Mouse (Mus musculus) left cerebral cortex, adult 11 months (tissue): ENCODE data around the gene Cdrt4.

Experiments
- DNase-seq: peaks from one replicate; pipeline ENCODE4 v3.0.0; 2022; ENCODE audit warnings: low spot score

The Cdrt4 gene

DNA sequence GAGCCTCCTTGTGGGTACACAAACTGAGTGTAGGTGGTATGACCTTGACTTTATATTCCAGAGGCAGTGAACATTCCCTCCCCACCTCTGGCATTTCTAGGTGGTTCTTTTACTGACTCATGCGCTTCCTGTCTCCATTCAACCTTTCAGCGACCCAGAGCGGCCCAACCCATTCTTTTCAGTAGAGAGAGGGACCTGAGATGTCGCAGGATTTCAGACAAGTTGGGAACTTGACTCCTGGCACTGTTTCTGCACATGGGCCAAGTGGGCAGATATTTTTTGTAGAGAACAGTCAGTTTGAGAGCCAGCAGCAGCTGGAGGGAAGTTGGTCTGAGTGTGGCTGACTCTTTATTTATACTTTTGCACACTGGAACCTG lies 45.5 kb downstream of the Cdrt4 start:
- no peak for DNase-seq

DNA sequence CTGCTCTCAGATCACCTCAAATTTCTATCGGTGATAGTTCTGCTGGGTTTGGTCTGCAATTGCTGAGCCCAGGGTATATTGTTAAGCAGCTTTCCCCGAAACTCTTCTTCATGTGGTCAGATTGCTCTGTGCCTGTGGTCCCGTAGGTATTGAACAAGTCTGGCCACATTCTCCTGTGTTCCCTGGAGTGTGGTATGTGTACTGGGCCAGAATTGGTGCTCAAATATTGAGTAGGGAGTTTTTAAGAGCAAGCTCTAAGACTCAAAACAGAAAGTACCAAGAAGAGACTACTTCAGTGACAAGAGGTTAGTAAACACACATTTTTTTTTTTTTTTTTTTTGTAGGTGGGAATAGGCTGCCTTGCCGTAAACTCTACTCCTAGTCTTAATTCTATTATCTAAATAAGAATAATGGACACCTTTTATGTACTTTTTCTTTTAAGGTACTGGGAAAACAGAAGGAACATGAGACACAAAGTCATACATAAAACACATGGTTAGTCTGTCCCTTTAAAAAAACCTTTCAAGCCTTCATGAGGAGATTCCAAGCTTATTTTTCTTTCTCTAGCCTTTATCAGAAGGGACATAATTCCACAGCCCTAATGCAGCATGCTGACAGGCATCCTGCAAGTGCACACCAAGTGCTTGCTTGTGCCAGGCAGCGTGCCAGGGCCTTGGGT lies 46.2 kb downstream of the Cdrt4 start:
- DNase-seq, result no peak

DNA sequence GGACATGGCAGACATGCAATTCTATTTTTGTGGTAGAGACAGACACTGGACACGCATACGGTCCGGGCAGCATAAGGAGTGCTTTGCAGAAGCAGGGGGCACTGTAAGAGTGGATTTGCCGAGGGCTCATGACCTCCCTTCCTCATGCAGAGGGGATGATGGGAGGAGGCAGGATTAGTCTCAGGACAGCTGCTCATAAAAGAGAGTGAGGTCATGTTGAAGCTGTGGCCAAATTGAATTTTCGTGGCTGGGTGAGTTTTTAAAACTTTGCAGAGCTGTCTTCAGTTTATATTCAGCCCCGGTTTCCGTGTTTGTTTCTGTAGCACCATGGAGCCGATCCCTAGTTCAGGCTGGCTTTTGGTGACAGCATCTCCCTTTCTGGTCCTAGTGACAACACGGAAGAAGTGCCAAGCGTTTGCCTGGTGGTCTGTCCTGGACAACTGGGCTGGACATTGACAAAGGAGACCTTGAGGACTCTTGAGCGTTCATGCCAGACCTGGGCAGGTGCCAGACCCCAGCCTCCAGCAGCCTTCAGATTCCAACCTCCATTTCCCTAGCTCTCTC lies 46.8 kb downstream of the Cdrt4 start:
- no peak for DNase-seq

DNA sequence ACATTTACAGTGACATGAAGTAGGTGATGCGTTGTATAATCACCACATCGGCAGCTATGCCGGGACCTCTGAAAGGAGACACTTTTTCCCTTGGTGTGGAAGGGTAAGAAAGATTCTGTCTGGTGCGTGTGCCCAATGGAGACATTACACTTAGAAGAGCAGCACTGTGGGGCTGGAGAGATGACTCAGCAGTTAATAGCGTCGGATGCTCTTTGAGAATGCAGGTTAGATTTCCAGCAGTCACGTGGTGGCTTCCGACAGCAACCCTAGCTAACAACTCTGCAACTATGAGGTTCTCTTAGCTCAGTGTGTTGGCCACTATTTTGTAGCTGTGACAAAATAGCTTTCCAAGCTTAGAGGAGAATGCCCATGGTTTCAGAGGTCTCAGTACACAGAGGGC lies 49.1 kb downstream of the Cdrt4 start:
- no peak for DNase-seq

DNA sequence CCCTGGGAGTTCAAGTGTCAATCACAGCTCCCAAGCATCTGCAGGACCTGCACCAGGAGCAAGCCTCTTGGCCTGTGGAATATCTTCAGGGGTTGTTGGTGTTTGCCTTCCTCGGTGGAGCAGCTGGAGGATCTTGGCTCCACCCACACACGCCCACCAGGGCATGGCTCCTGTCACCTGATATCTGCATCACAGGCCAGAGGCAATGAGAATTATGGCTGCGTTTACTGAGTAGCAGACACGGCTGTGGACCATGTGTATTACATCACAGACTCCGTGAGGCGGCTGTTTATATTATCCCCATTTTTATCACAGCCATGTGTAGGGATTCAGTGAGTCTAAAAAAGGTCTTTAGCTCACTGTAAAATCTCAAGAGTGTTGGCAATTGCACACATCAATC lies 53.6 kb downstream of the Cdrt4 start:
- DNase-seq, result no peak

DNA sequence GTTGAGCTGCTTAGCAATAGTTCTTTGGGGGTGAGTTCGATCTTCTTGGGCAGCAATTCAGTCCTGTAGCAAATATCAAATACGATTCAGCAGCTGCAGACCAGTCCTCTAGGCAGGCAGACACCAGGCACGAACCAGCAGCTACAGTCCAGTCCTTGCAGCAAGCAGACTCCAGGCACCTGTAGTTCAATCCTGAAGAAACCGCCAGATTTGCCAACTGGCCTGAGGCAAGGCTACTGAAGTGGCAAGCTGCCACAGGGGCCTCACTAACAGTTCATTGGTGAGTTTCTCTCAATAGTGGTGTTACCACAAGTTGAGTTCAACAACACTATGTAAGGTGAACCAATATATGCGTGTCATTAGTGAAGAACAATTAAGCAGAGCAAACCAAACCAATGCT lies 56.4 kb downstream of the Cdrt4 start:
- no peak for DNase-seq

DNA sequence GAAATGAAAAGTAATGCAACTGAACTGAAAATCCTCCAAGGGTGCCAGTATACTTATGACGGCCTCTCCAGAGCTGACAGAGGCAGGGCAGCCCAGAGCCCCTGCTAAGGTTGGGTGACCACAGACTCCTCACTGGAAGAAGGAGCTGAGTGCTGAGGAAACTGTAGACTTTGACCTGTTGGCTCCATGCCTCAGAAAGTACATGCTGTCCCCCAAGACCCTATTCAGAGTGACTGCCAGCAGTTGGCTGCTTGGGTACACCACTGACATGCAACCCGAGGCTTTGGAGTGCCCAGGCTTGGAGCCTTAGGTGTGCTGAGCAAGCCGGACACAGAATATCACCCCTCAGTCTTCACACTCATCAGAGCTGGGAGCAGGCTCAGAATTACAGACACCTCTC lies 57.0 kb downstream of the Cdrt4 start:
- no peak for DNase-seq

DNA sequence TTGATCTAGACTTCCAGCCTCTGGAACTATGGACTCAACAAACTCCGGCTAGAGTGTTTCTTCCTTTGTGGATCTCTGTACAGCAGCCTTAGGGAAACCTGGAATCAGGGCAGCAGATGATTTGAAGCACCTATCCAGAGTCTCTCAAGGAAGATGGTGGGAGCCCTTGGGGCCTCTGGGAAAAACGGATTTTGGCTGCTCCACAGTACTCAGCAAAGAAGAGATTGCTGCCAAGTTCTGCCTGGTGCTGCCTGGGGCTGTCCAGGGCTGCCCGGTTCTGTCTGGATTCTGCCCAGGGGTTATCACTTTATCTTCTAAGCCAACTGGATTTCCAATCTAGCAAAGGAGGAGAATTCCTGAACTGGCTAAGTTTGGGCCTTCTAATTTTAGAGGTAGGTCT lies 58.8 kb downstream of the Cdrt4 start:
- no peak for DNase-seq

DNA sequence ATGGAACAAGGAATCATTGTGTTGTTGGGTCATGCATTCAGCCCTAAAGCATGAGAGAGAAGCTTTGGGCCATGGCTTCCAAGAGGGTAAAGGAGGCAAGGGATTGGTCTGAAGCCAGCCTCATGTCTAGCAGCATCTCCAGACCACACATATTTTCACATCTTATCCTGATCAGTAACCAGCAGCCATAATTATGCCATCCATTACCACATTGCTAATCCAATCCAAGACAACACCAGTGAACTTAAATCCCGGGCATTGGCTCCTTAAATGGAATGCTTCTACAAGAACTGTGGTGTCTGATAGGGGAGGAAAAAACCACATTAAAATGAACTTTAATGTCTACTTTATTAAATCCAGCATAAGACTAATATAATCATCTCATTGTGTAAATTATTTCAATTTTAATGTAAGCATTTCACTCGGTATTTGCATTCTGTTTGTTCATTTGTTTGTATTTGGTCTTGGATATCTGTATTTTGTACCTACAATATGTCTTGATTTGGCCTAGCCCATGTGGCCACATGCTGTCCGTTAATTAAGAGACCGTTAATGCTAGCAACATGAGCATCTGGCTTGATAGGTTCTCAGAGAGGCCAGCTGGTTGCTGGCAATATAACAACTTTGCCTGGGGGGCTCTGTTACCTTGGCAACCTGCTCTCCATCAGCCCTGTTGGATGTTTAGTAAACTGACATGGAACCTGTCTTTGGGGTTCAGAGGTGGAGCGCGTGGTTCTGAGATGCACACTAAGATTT lies 66.5 kb downstream of the Cdrt4 start:
- DNase-seq, result no peak

DNA sequence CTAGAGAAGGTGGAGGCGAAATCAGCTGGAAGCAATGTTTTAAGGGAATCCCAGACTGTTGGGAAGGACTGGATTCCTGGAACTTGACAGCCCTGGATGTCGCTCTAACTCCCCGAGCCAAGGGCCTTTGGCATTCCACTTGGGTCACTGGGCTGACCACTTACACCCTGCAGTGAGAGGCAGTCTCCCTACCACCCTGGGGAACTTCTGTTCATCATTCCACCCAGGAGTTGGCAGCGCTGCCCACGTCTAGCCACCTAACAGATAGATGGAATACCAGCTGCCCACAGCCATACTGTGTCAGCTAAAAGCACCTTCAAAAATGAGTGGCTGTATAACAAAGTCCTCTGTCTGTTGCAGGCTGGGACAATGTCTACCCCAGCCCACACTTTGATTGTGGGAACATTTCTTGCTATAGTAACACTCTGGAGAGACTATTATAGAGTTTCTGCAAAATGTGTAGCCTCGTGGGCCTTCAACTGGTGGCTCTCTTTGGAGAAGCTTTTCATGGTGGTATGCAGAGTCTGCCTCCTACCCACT lies 67.2 kb downstream of the Cdrt4 start:
- no peak for DNase-seq

DNA sequence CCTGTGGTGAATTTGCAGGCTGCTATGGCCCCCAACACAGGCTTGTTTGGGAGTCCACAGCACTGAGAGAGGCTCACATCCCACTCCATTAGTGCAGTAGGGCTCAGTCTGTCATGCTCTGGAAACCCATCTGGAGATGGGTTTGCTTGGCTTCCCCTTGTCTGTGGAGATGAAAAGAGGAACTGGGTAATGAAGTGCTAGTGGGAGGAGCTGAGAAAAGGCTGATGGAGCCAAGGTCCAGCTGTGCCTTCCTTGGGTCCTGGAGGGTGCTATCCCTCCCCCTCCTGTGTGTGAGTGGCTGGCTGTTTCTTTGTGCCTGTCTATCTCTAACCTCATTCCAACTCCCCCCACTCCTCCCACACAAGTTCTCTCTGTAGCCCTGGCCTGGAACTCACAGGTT lies 69.6 kb downstream of the Cdrt4 start:
- DNase-seq, result no peak

DNA sequence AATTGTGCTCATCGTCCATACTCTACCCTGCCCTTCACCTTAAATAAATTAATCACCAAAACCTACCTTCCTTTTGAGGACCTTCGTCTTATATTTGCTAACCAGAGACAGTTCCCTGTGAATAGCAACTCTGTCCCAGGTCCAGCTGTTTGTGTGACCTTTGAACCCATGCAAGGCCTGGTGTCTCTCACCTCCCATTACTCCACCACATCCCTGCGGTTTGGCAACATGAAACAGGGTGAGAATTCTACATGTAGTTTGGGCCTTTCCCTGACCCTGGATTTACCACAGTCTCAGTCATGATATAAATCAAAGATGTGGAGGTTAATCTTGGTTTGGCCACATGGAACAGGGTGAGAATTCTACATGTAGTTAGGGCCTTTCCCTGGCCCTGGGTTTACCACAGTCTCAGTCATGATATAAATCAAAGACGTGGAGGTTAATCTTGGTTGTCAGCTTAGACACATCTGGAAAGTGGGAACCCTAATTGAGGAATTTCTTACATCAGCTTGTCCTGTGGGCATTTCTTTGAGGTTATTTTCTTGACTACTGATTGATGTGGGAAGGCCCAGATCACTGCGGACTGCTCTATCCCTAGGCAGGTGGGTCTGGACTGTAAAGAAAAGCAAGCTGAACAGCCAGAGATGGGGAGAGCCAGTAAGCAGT lies 70.3 kb downstream of the Cdrt4 start:
- no peak for DNase-seq

DNA sequence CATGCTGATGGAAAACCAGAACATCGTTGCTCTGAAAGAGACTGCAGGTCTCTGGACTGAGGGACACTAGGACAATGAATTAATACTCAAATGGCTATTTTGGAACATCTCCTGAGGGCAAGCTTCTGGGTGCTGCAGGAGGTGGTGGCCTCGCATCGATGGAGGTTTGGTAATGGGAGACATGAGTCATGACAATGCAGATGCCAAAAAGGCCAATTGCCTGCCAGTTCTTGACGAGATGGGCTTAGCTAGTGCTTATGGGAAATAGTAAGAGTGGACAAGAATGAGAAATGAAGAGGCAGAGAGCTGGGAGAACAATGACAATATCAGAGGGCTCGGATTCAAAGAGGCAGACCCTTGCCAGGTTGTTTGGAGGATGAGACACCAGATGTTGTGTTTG lies 72.5 kb downstream of the Cdrt4 start:
- DNase-seq, result no peak

DNA sequence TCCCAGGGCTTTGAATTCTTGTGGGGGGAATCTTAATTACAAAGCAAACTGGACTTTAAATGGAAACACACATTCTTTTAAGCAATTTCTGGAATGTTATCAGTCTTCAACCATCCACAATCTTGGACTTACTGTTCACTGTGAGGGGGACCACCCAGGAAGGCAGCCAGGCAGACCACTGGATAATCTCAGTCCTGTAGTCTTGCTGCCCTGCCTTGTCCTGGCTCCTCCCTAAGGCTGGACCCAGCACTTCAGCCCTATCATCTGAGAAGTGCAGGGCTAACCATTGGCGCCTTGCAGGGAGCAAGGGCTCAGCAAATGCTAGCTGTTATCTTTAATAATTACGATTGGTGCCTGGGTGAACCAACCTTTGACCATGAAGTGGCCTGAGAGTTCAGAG lies 73.1 kb downstream of the Cdrt4 start:
- no peak for DNase-seq

DNA sequence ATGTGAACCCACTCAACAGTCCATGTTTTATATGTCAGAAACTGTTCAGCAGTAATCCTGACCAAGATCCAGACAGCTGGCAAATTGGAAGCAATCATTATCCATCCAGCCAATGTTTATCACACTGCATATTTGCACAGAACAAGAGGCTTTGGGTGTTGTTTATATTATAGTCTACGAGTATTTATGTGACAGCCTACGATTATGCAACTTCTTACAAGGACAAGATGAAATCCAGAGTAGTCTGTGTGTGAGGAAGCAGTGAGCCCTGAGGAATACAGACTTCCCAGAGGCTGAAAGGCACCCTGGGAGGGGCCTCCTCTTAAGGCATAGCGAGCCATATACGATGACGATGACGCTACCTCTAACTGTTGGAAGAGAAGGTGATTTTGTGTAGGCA lies 74.5 kb downstream of the Cdrt4 start:
- DNase-seq, result no peak

DNA sequence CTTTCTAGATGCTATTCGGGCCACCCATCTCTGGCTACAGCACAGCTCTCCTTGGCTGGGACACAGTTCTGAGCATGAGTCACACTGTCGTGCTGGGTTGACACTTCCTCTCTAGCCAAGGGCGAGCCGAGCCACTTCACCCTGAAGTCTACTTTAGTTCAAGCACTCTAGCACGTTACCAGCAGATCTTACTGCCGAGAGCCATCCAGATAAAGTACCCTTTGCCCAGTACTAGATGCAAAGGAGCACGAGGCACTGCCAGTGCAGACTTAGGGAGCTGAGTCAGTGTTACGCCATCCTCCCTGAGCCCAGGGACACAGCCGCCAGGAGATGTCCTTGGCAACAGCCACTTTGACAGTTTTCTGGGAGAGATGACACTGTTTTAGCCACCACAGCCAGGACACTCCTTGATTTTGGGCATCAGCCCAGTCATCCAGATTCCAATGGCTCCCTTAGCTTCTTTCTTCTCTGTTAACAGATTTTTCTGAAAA lies 75.7 kb downstream of the Cdrt4 start:
- DNase-seq, result no peak

DNA sequence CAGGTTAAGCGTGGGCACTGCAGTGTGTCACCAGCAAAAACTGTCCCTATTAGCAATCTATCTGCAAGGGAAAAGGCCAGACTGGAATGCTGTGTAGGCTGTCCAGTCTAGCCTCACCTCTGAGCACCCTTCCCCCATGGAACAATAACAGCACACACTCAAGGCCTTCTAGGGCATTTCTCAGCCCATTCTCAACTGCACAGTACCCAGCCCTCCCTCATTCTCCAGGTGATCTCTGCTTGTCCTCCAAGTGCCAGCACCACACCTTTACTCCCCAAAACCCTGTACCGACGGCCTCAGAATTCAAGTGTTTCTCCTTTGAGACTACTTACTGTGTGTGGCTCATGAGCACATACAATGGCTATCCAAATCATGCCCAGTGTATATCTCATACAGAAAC lies 77.1 kb downstream of the Cdrt4 start:
- no peak for DNase-seq

DNA sequence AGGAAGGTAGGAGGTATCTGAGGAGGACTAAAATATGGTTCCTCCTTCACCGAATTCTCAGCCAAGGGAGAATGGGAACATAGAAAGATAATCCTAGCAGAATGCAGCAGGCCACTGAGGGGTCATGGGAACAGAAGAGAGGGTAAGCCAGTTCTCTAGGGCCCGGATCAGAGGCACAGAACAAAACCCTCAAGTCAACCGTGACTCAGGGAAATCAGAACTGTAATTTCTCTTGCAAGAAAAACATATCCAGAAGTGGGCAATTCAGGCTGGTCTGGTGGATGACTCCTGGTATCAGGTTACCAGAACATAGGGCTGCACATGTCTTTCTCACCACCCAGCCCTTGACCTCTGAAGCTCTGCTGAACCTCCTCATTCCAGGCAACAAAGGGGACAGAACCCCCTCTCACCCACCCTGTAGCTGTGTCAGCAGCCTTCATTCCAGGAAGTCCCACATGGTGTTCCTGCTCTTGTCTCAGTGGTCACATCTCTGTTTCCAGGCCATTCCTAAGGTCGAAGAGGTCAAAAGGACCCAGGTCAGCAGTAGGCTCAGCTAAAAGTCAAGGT lies 78.2 kb downstream of the Cdrt4 start:
- DNase-seq, result no peak

DNA sequence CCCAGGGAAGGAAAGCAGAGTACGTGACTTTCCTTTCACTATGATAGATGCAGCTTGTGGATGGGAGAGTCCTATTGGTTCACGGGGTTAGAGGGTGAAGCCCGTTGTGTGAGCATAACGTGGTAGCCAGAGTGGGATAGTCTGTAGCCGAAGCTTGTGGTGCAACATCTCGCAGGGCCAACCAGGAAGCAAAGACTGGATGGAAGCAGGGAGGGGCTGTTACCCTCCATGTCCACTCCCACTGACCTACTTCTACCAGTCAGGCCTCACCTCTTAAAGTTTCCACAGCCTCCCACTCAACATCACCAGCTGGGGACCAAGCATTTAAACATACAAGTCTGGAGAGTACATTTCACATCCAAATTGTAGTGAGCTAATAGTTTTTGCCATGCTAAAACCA lies 78.7 kb downstream of the Cdrt4 start:
- DNase-seq, result no peak

DNA sequence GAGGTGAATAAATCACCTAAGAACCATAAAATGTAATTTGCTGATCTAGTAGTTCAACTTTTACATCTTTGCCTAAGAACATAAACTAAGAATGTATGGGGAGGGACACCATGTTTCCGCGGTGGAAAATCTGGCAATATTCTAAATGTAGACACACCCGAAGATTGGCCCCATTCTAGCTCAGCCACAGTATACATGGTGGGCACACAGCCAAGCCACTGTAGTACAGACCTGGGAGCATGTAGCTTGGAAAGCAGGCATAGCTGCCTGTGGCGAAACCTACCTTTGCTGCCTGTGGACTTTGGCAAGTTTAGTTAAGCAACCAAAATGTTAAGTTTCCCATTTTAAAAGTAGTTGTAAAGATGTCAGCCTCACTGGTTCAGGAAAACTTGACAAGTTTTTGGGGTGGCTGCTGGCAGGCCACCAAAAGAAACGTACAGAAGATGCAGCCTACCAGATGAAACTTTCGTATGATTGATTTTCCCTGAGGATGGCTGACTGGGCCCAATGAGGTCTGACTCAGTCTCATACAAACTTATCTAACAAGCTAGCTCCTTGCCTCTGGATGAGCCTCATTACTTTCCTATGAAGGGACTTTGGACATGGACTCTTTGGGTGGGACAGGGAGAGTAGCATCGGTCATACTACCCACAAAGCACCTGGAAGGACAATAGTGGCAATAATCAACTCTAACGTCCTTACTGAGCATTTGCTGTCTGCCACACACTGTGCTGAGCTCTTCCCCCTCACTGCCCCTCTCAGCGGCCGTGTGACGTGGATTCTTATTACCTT lies 84.6 kb downstream of the Cdrt4 start:
- DNase-seq, result no peak

DNA sequence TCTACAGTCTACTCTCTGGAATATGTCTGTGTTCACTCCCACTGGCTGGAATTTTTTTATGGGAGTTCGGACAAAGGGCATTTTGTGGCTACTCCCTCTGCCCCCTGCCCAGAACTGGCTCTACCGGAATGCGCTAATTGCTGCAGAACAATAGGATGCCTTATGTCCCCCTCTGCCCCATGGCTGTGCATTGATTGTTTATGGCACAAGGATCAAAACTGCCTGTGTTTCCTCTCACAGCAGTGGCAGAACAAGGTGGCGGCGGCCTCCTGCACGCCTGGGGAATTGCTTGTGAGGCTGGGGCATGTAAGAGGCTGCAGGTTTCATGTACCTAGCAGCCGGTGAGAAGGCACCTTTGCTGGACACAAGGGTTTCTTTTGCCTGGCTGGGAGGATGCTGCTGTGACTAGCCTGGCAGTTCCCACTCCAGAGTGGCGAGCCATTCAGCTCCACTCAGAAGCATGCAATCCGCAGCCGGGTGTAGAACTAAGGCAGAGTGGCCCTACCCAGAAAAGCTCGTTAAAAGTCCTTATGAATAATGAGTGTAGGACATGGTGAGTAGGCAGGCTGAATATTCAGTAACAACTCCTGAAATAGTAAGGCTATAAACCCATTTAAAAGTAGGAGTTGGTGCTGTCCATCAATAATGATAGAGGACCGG lies 89.1 kb downstream of the Cdrt4 start:
- no peak for DNase-seq
